Mouse (Mus musculus) ES-E14 (cell line): ENCODE data around the gene Stxbp6.

ENCODE experiments used
- HCFC1 ChIP-seq: IDR thresholded peaks from 2 replicates; pipeline ENCODE4 v1.6.1; 2012; ENCODE audit warnings: low read length, inconsistent platforms, borderline replicate concordance; ENCODE audit not compliant: insufficient read depth
- MAFK ChIP-seq: IDR thresholded peaks from 2 replicates; pipeline ENCODE4 v1.6.1; 2014; ENCODE audit warnings: mild to moderate bottlenecking, low read depth, low read length, inconsistent platforms; ENCODE audit not compliant: insufficient read depth
- ZC3H11A ChIP-seq: IDR thresholded peaks from 2 replicates; pipeline ENCODE4 v1.6.1; 2012; ENCODE audit warnings: low read depth, mild to moderate bottlenecking, inconsistent platforms, low read length, borderline replicate concordance
- ZNF384 ChIP-seq: IDR thresholded peaks from 2 replicates; pipeline ENCODE4 v1.6.1; 2012; ENCODE audit warnings: low read depth, low read length, inconsistent platforms

DNA sequence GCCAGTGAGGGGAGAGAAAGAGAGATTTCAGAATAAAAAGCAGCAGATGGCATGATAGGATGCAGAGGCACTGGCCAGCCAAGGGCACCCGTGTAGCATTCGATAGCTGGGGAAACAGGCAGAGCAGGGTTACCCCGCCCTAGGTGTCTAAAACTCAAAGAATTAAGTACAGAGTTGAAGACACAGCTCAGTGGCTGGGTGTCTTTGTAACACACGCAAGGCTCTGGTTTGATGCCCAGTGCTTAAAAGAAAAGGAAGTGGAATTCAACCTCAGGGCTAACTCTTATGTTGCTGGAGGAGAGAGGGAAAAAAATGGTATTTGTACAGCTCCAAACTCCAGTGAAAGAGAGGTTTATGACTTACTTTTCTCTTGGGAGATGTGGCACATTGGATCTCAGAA lies 68.5 kb downstream of the Stxbp6 start:
- TF ChIP-seq HCFC1 (no peak), ZC3H11A (no peak), ZNF384 (no peak), MAFK (no peak)
